Mouse (Mus musculus) kidney, embryonic 14.5 days (tissue): ENCODE results near the gene Acsf3. TPM values are rescaled to one million over a fixed set of nuclear protein-coding genes. Genes with fewer than 3 reads are reported as not detected.

Experiments
- ATAC-seq: fragments of 200-750 bp; cut with Nextera tagmentation; 2 replicates; pipeline ENCODE4 v1.8.0; 2017; ENCODE audit warnings: moderate number of reproducible peaks, mild to moderate bottlenecking, moderate TSS enrichment, moderate library complexity; ENCODE audit not compliant: low FRiP score, low TSS enrichment
- H3K27ac ChIP-seq: fragments of 300-500 bp; sonication (generic); 2 replicates; pipeline ENCODE4 v1.5.1; 2014; ENCODE audit warnings: low read depth, mild to moderate bottlenecking, low read length, moderate library complexity, mixed read lengths
- H3K27me3 ChIP-seq: fragments of 300-500 bp; sonication (generic); 2 replicates; pipeline ENCODE4 v1.6.1; 2014; ENCODE audit warnings: mild to moderate bottlenecking, low read length; ENCODE audit not compliant: control insufficient read depth, insufficient read depth
- H3K36me3 ChIP-seq: fragments of 300-500 bp; sonication (generic); 2 replicates; pipeline ENCODE4 v1.6.1; 2014; ENCODE audit warnings: low read length, mixed read lengths; ENCODE audit not compliant: control insufficient read depth, insufficient read depth
- H3K4me1 ChIP-seq: fragments of 300-500 bp; sonication (generic); 2 replicates; pipeline ENCODE4 v1.6.1; 2014; ENCODE audit warnings: low read length, mixed read lengths; ENCODE audit not compliant: control insufficient read depth, insufficient read depth
- H3K4me2 ChIP-seq: fragments of 300-500 bp; sonication (generic); replicated peaks from 2 replicates; pipeline ENCODE4 v1.6.1; 2014; ENCODE audit warnings: low read depth, mild to moderate bottlenecking, low read length
- H3K4me3 ChIP-seq: fragments of 300-500 bp; sonication (generic); 2 replicates; pipeline ENCODE4 v1.5.1; 2014; ENCODE audit warnings: mild to moderate bottlenecking, low read length
- H3K9ac ChIP-seq: fragments of 300-500 bp; sonication (generic); 2 replicates; pipeline ENCODE4 v1.6.1; 2014; ENCODE audit warnings: low read depth, mild to moderate bottlenecking, low read length, moderate library complexity
- H3K9me3 ChIP-seq: fragments of 300-500 bp; sonication (generic); 2 replicates; pipeline ENCODE4 v1.6.1; 2016; ENCODE audit warnings: low read length; ENCODE audit not compliant: control insufficient read depth
- WGBS: fragments of 180-500 bp; shearing (Covaris S2); extraction: QIAGEN DNeasy Blood & Tissue Kit; methylation state at CpG from one replicate; pipeline ENCODE4 v1.1.7; 2014; 5-methylcytosine and 5-hydroxymethylcytosine counted together
- polyA plus RNA-seq: library from polyadenylated mRNA; unstranded; fragments of >200 nt; fragmentation: Nextera tagmentation; extraction: Ambion mirVana; gene quantifications from 2 replicates; pipeline ENCODE4 v1.2.1, GENCODE M21; 2014

Acsf3 gene
- polyA plus RNA-seq, 1 experiment from 2014 or later: 20.2 TPM

- 55% methylated on average over 11 of the region's 11 CpGs for WGBS
- Histone ChIP-seq H3K9me3 (no peaks in the 10 kb centered on the region), H3K27me3 (no peaks in the 10 kb centered on the region), H3K4me3 (no peak overlapping the region), H3K36me3 (no peaks in the 10 kb centered on the region), H3K4me1 (peaks cover 6% of the 10 kb centered on the region), H3K27ac (no peak overlapping the region), H3K9ac (no peak overlapping the region), H3K4me2 (no peak overlapping the region)
- ATAC-seq: no peak
These were observed 74.0 kb downstream of the Acsf3 start for GRCm38 (mm10) chr8:122849152-122849910.

- H3K4me3 ChIP-seq: no peak overlapping the region
- H3K4me2 ChIP-seq: no peak overlapping the region
- no peaks in the 10 kb centered on the region for H3K9me3 ChIP-seq
- no peak overlapping the region for H3K9ac ChIP-seq
- no peak for ATAC-seq
- no peaks in the 10 kb centered on the region for H3K36me3 ChIP-seq
- H3K4me1 ChIP-seq: peaks cover 6% of the 10 kb centered on the region
- 71% methylated on average over 3 of the region's 3 CpGs for WGBS
- no peak overlapping the region for H3K27ac ChIP-seq
- H3K27me3 ChIP-seq: no peaks in the 10 kb centered on the region
These were observed 75.5 kb downstream of the Acsf3 start for GRCm38 (mm10) chr8:122850641-122851240.

GRCm38 (mm10) chr8:122851692-122852545, 76.6 kb downstream of the Acsf3 start:
- Histone ChIP-seq H3K9me3 (no peaks in the 10 kb centered on the region), H3K4me2 (no peak overlapping the region), H3K27ac (no peak overlapping the region), H3K4me3 (no peak overlapping the region), H3K27me3 (no peaks in the 10 kb centered on the region), H3K9ac (no peak overlapping the region), H3K36me3 (no peaks in the 10 kb centered on the region), H3K4me1 (peaks cover 6% of the 10 kb centered on the region)
- ATAC-seq: no peak
- WGBS: 81% methylated on average over 12 of the region's 12 CpGs

- H3K4me2 ChIP-seq: no peak overlapping the region
- H3K4me1 ChIP-seq: peaks cover 6% of the 10 kb centered on the region
- no peak overlapping the region for H3K9ac ChIP-seq
- H3K27me3 ChIP-seq: no peaks in the 10 kb centered on the region
- 26% methylated on average over 1 of the region's 1 CpGs for WGBS
- no peak overlapping the region for H3K27ac ChIP-seq
- H3K4me3 ChIP-seq: no peak overlapping the region
- no peaks in the 10 kb centered on the region for H3K9me3 ChIP-seq
- no peaks in the 10 kb centered on the region for H3K36me3 ChIP-seq
- ATAC-seq: no peak
These were observed 77.2 kb downstream of the Acsf3 start for GRCm38 (mm10) chr8:122852546-122852905.

- no peak overlapping the region for H3K4me3 ChIP-seq
- no peaks in the 10 kb centered on the region for H3K36me3 ChIP-seq
- H3K4me2 ChIP-seq: no peak overlapping the region
- no peaks in the 10 kb centered on the region for H3K27me3 ChIP-seq
- 29% methylated on average over 11 of the region's 11 CpGs for WGBS
- no peaks in the 10 kb centered on the region for H3K9me3 ChIP-seq
- ATAC-seq: peak; percentile 20; the same call in 1 of the 2 replicates
- H3K4me1 ChIP-seq: peaks cover 6% of the 10 kb centered on the region
- H3K27ac ChIP-seq: no peak overlapping the region
- H3K9ac ChIP-seq: no peak overlapping the region
These were observed 78.1 kb downstream of the Acsf3 start for GRCm38 (mm10) chr8:122853340-122853771.

- Histone ChIP-seq H3K4me2 (no peak overlapping the region), H3K9ac (no peak overlapping the region), H3K4me1 (peaks cover 6% of the 10 kb centered on the region), H3K36me3 (no peaks in the 10 kb centered on the region), H3K27me3 (no peaks in the 10 kb centered on the region), H3K27ac (no peak overlapping the region), H3K9me3 (no peaks in the 10 kb centered on the region), H3K4me3 (no peak overlapping the region)
- no peak for ATAC-seq
- WGBS: 75% methylated on average over 7 of the region's 7 CpGs
These were observed 79.1 kb downstream of the Acsf3 start for GRCm38 (mm10) chr8:122854388-122854787.

GRCm38 (mm10) chr8:122855123-122855522, 79.8 kb downstream of the Acsf3 start:
- no peak overlapping the region for H3K4me3 ChIP-seq
- H3K27me3 ChIP-seq: no peaks in the 10 kb centered on the region
- no peaks in the 10 kb centered on the region for H3K9me3 ChIP-seq
- 79% methylated on average over 4 of the region's 4 CpGs for WGBS
- no peak for ATAC-seq
- H3K9ac ChIP-seq: no peak overlapping the region
- H3K4me1 ChIP-seq: peaks cover 6% of the 10 kb centered on the region
- no peak overlapping the region for H3K27ac ChIP-seq
- H3K4me2 ChIP-seq: no peak overlapping the region
- no peaks in the 10 kb centered on the region for H3K36me3 ChIP-seq

GRCm38 (mm10) chr8:122856288-122856687, 81.0 kb downstream of the Acsf3 start:
- Histone ChIP-seq H3K4me3 (no peak overlapping the region), H3K27ac (no peak overlapping the region), H3K27me3 (no peaks in the 10 kb centered on the region), H3K36me3 (no peaks in the 10 kb centered on the region), H3K9ac (no peak overlapping the region), H3K9me3 (no peaks in the 10 kb centered on the region), H3K4me1 (peaks cover 6% of the 10 kb centered on the region), H3K4me2 (no peak overlapping the region)
- WGBS: 84% methylated on average over 8 of the region's 8 CpGs
- ATAC-seq: no peak

- H3K27me3 ChIP-seq: no peaks in the 10 kb centered on the region
- H3K4me2 ChIP-seq: no peak overlapping the region
- ATAC-seq: no peak
- peaks cover 6% of the 10 kb centered on the region; the same call in 1 of the 2 replicates for H3K9me3 ChIP-seq
- H3K4me3 ChIP-seq: no peak overlapping the region
- no peaks in the 10 kb centered on the region for H3K4me1 ChIP-seq
- H3K9ac ChIP-seq: no peak overlapping the region
- H3K36me3 ChIP-seq: no peaks in the 10 kb centered on the region
- WGBS: 55% methylated on average over 13 of the region's 13 CpGs
- H3K27ac ChIP-seq: no peak overlapping the region
These were observed 84.6 kb downstream of the Acsf3 start for GRCm38 (mm10) chr8:122859843-122860242.
